Mouse (Mus musculus) thymus, postnatal 14 days (tissue): Measurements from ENCODE around the gene Mt4.
A peak's percentile ranks its signal among the peaks of the same experiment; 100 is the strongest.
"Not testable (repeated sequence)": the region's sequence is repeated elsewhere in the genome, so short reads cannot be mapped to it uniquely, and the experiment has no call there.

Experiments used
- DNase-seq: peaks from one replicate; pipeline ENCODE4 v3.0.0; 2021

Gene Mt4

GRCm38 (mm10) chr8:94136933-94137332 lies at the start of gene Mt4:
TSS of gene Mt4 (plus strand) at chr8:94137197.
- DNase-seq, result no peak

GRCm38 (mm10) chr8:94087964-94088363 lies 49.0 kb upstream of the Mt4 start:
- DNase-seq, result no peak

GRCm38 (mm10) chr8:94089715-94090114 lies 47.3 kb upstream of the Mt4 start:
- DNase-seq, result no peak

- DNase-seq, result no peak
Observed at GRCm38 (mm10) chr8:94092848-94093247, 44.1 kb upstream of the Mt4 start.

GRCm38 (mm10) chr8:94094281-94094680 lies 42.7 kb upstream of the Mt4 start:
- no peak for DNase-seq

- peak; percentile 99 for DNase-seq
Observed at GRCm38 (mm10) chr8:94098081-94098974, 38.7 kb upstream of the Mt4 start, which contains the start of gene Bbs2. TSS of gene Bbs2 (minus strand) at chr8:94098928.

- DNase-seq, result no peak
Observed at GRCm38 (mm10) chr8:94098996-94099395, 38.0 kb upstream of the Mt4 start.

GRCm38 (mm10) chr8:94104146-94104545 lies 32.9 kb upstream of the Mt4 start:
- no peak for DNase-seq

- no peak for DNase-seq
Observed at GRCm38 (mm10) chr8:94107871-94108270, 29.1 kb upstream of the Mt4 start.

- no peak for DNase-seq
Observed at GRCm38 (mm10) chr8:94109396-94109795, 27.6 kb upstream of the Mt4 start.

GRCm38 (mm10) chr8:94109835-94110234 lies 27.2 kb upstream of the Mt4 start:
- no peak for DNase-seq

GRCm38 (mm10) chr8:94110526-94111177 lies 26.3 kb upstream of the Mt4 start:
- no peak for DNase-seq

GRCm38 (mm10) chr8:94113435-94113834 lies 23.6 kb upstream of the Mt4 start:
- DNase-seq, result no peak

GRCm38 (mm10) chr8:94113972-94114371 lies 23.0 kb upstream of the Mt4 start:
- no peak for DNase-seq

GRCm38 (mm10) chr8:94118776-94119430 lies 18.1 kb upstream of the Mt4 start:
- no peak for DNase-seq

GRCm38 (mm10) chr8:94121625-94122024 lies 15.4 kb upstream of the Mt4 start:
- no peak for DNase-seq

- no peak for DNase-seq
Observed at GRCm38 (mm10) chr8:94122711-94123468, 14.1 kb upstream of the Mt4 start.

- no peak for DNase-seq
Observed at GRCm38 (mm10) chr8:94127711-94128110, 9.3 kb upstream of the Mt4 start.

- no peak for DNase-seq
Observed at GRCm38 (mm10) chr8:94129133-94129789, 7.7 kb upstream of the Mt4 start.

- DNase-seq, result no peak
Observed at GRCm38 (mm10) chr8:94130126-94130525, 6.9 kb upstream of the Mt4 start.

- DNase-seq, result no peak
Observed at GRCm38 (mm10) chr8:94132096-94132495, 4.9 kb upstream of the Mt4 start.

- not testable (repeated sequence) for DNase-seq
Observed at GRCm38 (mm10) chr8:94134601-94135000, 2.4 kb upstream of the Mt4 start.
